Mouse (Mus musculus): ENCODE measurements around the gene Tmod4. TPM values are rescaled to one million over a fixed set of nuclear protein-coding genes. Genes with fewer than 3 reads are reported as not detected.

Tmod4 gene
- polyA plus RNA-seq, 1 experiment from 2014 or later, result 1.9 TPM

DNA sequence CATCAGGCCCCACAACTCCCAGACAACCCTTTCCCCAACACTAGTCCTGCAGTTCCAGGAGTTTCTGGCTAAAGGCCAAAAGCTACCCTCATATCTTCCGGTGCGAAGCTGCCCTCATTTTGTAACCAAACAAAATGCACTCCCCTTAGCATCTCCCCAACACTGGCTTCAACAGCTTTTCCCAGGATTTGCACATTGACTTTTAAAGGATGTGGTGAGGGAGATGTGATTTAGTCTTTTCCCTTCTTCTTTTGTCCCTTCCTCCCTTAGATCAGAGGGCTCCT, 38.0 kb downstream of the Tmod4 start:
- H3K36me3 ChIP-seq (ENCODE audit: control insufficient read depth, insufficient read depth), result no peaks in the 10 kb centered on the region
- 28% methylated on average over 2 of the region's 2 CpGs for WGBS
- H3K27me3 ChIP-seq (ENCODE audit: control insufficient read depth, insufficient read depth, low read length), result no peaks in the 10 kb centered on the region
- no peaks in the 10 kb centered on the region for H3K9me3 ChIP-seq (replicated peaks; ENCODE audit: control insufficient read depth, low read length)
- no peak overlapping the region for H3K4me3 ChIP-seq (ENCODE audit: low read length)
- peaks cover 37% of the 10 kb centered on the region for H3K4me1 ChIP-seq (ENCODE audit: control insufficient read depth, insufficient read depth, low read length)
- ATAC-seq (replicated peaks; ENCODE audit: extremely low read depth, insufficient read depth, low FRiP score), result no peak
- peak overlapping the region; percentile 95; the same call in 1 of the 2 replicates for H3K4me2 ChIP-seq (ENCODE audit: low read depth, low read length)
- no peak overlapping the region for H3K27ac ChIP-seq (ENCODE audit: low read length)
- no peak overlapping the region for H3K9ac ChIP-seq (ENCODE audit: low read length)

DNA sequence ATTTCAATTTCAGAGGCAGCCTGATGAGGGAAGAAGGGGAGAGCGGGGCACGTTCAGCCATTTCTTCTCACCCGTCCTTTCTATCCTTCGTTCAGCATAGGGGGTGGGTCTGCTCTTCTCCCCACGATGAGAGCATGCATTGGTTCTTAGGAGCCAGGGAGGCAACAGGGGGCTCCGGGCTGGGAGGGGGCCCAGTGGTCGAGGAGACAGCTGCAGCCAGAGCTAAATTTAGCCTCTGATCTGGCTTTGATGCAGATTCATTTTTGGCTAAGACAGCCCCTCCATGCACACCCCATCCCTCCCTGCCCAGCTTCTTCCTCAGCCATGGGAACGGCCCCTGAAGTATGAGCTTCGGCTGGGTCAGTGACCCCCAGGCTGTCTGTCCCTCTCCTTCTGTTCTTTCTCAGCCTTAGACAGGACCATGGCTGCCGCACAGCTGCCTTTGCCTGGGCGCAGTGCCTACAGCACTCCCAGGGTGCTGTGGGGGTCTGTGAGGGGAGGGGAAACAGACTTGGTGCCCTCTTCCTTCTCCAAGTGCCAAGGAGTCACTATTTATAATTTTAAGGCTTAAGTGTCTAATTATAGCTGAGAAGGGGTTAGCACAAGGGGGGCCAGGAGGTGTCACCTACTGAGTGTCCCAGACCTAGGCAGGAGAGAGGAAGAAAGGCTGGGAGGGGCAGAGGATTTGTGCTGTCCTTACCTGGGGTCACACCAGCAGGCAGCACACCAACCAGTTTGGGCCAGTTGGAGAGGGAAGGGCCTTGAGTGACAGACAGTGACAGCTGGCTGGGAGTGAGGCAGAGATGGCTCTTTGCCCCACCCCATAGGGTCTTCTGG, 39.4 kb downstream of the Tmod4 start:
- no peaks in the 10 kb centered on the region for H3K9me3 ChIP-seq (replicated peaks; ENCODE audit: control insufficient read depth, low read length)
- ATAC-seq (replicated peaks; ENCODE audit: extremely low read depth, insufficient read depth, low FRiP score), result no peak
- no peak overlapping the region for H3K4me3 ChIP-seq (ENCODE audit: low read length)
- no peaks in the 10 kb centered on the region for H3K36me3 ChIP-seq (ENCODE audit: control insufficient read depth, insufficient read depth)
- H3K9ac ChIP-seq (ENCODE audit: low read length), result no peak overlapping the region; the same call in 1 of the 2 replicates
- 40% methylated on average over 11 of the region's 11 CpGs for WGBS
- peak overlapping the region; percentile 2; the same call in 1 of the 2 replicates for H3K4me2 ChIP-seq (ENCODE audit: low read depth, low read length)
- H3K4me1 ChIP-seq (ENCODE audit: control insufficient read depth, insufficient read depth, low read length), result peaks cover 37% of the 10 kb centered on the region
- no peaks in the 10 kb centered on the region for H3K27me3 ChIP-seq (ENCODE audit: control insufficient read depth, insufficient read depth, low read length)
- H3K27ac ChIP-seq (ENCODE audit: low read length), result no peak overlapping the region

DNA sequence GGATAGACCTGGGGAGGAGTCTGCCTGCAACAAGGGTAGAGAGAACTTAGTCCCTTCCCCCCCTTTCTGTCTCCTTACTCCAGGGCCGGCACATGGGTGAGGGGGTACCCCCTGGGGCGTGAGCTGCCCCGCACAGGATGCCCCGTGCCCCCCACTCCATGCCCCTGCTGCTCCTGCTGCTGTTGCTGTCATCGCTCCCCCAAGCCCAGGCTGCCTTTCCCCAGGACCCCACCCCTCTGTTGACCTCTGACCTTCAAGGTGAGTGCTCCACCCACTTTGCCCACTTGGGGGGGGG, 39.9 kb downstream of the Tmod4 start:
- Histone ChIP-seq H3K4me2 (ENCODE audit: low read depth, low read length) (no peak overlapping the region), H3K27me3 (ENCODE audit: control insufficient read depth, insufficient read depth, low read length) (no peaks in the 10 kb centered on the region), H3K9ac (ENCODE audit: low read length) (no peak overlapping the region), H3K27ac (ENCODE audit: low read length) (no peak overlapping the region), H3K4me3 (ENCODE audit: low read length) (no peak overlapping the region), H3K9me3 (replicated peaks; ENCODE audit: control insufficient read depth, low read length) (no peaks in the 10 kb centered on the region), H3K36me3 (ENCODE audit: control insufficient read depth, insufficient read depth) (no peaks in the 10 kb centered on the region), H3K4me1 (ENCODE audit: control insufficient read depth, insufficient read depth, low read length) (peaks cover 37% of the 10 kb centered on the region)
- no peak for ATAC-seq (replicated peaks; ENCODE audit: extremely low read depth, insufficient read depth, low FRiP score)
- 89% methylated on average over 5 of the region's 5 CpGs for WGBS

DNA sequence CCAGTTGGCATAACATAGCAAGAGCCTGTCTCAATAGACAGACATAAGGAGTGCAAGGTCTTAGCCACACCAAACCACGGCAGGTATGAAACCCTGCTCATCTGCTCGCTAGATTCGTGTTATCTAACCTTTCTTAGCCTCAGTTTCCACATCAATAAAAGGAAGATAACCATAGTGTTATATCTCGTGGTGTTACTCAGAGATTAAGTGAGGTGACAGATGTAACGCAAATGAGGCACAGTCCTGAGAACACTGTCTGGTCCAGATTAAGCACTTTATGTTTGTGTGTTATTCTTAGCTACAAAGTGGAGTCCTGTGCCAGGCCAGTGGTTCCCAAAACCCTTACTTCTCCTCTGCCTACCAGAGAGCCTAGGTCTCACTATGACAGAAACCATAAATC, 40.6 kb downstream of the Tmod4 start:
- H3K4me2 ChIP-seq (ENCODE audit: low read depth, low read length), result no peak overlapping the region
- no peak for ATAC-seq (replicated peaks; ENCODE audit: extremely low read depth, insufficient read depth, low FRiP score)
- 56% methylated on average over 5 of the region's 5 CpGs for WGBS
- H3K9ac ChIP-seq (ENCODE audit: low read length), result no peak overlapping the region
- no peak overlapping the region for H3K27ac ChIP-seq (ENCODE audit: low read length)
- H3K9me3 ChIP-seq (replicated peaks; ENCODE audit: control insufficient read depth, low read length), result no peaks in the 10 kb centered on the region
- H3K4me1 ChIP-seq (ENCODE audit: control insufficient read depth, insufficient read depth, low read length), result peaks cover 37% of the 10 kb centered on the region
- H3K27me3 ChIP-seq (ENCODE audit: control insufficient read depth, insufficient read depth, low read length), result peaks cover under 1% of the 10 kb centered on the region; the same call in 1 of the 2 replicates
- no peaks in the 10 kb centered on the region for H3K36me3 ChIP-seq (ENCODE audit: control insufficient read depth, insufficient read depth)
- H3K4me3 ChIP-seq (ENCODE audit: low read length), result no peak overlapping the region

DNA sequence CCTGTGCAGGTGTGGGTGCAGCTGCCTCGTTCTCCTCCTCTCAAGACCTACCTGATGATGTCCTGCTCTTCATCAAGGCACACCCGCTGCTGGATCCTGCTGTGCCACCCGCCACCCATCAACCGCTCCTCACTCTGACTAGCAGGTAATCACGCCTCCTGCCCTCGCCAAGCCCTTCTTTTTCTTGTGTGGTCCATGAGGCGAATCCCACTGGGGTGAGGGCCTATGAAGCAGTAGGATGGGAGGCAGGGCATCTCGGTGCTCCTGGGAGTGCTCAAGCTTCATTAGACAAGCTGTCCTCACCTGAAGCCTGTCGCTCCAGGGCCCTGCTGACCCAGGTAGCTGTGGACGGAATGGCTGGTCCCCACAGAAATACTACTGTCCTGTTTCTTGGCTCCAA, 45.7 kb downstream of the Tmod4 start:
- Histone ChIP-seq H3K9me3 (replicated peaks; ENCODE audit: control insufficient read depth, low read length) (no peaks in the 10 kb centered on the region), H3K4me2 (ENCODE audit: low read depth, low read length) (no peak overlapping the region), H3K27me3 (ENCODE audit: control insufficient read depth, insufficient read depth, low read length) (peaks cover 36% of the 10 kb centered on the region), H3K4me3 (ENCODE audit: low read length) (no peak overlapping the region), H3K9ac (ENCODE audit: low read length) (no peak overlapping the region), H3K36me3 (ENCODE audit: control insufficient read depth, insufficient read depth) (no peaks in the 10 kb centered on the region), H3K27ac (ENCODE audit: low read length) (no peak overlapping the region), H3K4me1 (ENCODE audit: control insufficient read depth, insufficient read depth, low read length) (peaks cover 5% of the 10 kb centered on the region)
- 91% methylated on average over 10 of the region's 10 CpGs for WGBS
- no peak for ATAC-seq (replicated peaks; ENCODE audit: extremely low read depth, insufficient read depth, low FRiP score)

DNA sequence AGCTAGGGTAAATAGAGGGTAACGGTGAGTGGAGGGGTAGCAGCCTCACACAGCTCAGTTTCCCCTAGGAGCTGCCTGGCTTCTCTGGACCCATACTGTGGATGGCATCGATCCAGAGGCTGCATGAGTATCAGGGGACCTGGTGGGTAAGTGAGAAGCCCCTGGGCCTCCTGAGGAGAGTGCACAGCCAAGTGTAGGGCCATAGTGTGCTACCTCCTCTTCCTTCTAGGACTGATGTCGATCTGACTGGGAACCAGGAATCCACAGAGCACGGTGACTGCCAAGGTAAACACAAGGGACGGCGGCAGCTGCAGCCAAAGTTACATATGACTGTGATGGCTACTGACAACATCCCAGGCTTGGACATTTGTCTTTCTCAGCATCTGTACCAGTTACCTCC, 46.8 kb downstream of the Tmod4 start:
- Histone ChIP-seq H3K27me3 (ENCODE audit: control insufficient read depth, insufficient read depth, low read length) (peaks cover 38% of the 10 kb centered on the region), H3K27ac (ENCODE audit: low read length) (no peak overlapping the region), H3K9ac (ENCODE audit: low read length) (no peak overlapping the region), H3K9me3 (replicated peaks; ENCODE audit: control insufficient read depth, low read length) (no peaks in the 10 kb centered on the region), H3K4me3 (ENCODE audit: low read length) (no peak overlapping the region), H3K4me1 (ENCODE audit: control insufficient read depth, insufficient read depth, low read length) (peaks cover 3% of the 10 kb centered on the region; the same call in 1 of the 2 replicates), H3K4me2 (ENCODE audit: low read depth, low read length) (no peak overlapping the region), H3K36me3 (ENCODE audit: control insufficient read depth, insufficient read depth) (no peaks in the 10 kb centered on the region)
- no peak for ATAC-seq (replicated peaks; ENCODE audit: extremely low read depth, insufficient read depth, low FRiP score)
- WGBS, result 53% methylated on average over 6 of the region's 6 CpGs

DNA sequence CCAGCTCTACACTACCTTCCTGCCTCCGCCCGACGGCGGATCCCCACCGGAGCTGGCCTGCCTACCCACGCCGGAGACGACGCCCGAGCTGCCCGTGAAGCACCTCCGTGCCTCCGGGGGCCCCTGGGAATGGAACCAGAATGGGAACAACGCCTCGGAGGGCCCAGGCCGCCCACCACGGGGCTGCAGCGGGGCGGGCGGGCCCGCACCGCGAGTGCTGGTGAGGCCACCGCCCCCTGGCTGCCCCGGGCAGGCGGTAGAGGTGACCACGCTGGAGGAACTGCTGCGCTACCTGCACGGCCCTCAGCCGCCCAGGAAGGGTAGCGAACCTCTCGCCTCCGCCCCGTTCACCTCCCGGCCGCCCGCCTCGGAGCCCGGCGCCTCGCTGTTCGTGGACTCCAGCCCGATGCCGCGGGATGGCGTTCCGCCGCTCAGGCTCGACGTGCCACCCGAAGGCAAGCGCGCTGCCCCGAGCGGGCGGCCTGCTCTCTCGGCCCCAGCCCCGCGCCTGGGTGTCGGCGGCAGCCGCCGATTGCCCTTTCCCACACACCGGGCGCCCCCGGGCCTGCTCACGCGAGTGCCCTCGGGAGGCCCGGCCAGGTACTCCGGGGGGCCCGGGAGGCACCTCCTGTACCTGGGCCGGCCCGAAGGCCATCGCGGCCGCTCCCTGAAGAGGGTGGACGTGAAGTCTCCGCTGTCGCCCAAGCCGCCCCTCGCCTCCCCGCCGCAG, 48.4 kb downstream of the Tmod4 start:
- 18% methylated on average over 83 of the region's 84 CpGs for WGBS
- Histone ChIP-seq H3K27ac (ENCODE audit: low read length) (no peak overlapping the region), H3K4me2 (ENCODE audit: low read depth, low read length) (peak overlapping the region; percentile 69; the same call in 1 of the 2 replicates), H3K36me3 (ENCODE audit: control insufficient read depth, insufficient read depth) (no peaks in the 10 kb centered on the region), H3K9me3 (replicated peaks; ENCODE audit: control insufficient read depth, low read length) (no peaks in the 10 kb centered on the region), H3K4me3 (ENCODE audit: low read length) (peak overlapping the region; percentile 51), H3K4me1 (ENCODE audit: control insufficient read depth, insufficient read depth, low read length) (peaks cover 3% of the 10 kb centered on the region; the same call in 1 of the 2 replicates), H3K27me3 (ENCODE audit: control insufficient read depth, insufficient read depth, low read length) (peaks cover 38% of the 10 kb centered on the region), H3K9ac (ENCODE audit: low read length) (no peak overlapping the region)
- ATAC-seq (replicated peaks; ENCODE audit: extremely low read depth, insufficient read depth, low FRiP score), result no peak

DNA sequence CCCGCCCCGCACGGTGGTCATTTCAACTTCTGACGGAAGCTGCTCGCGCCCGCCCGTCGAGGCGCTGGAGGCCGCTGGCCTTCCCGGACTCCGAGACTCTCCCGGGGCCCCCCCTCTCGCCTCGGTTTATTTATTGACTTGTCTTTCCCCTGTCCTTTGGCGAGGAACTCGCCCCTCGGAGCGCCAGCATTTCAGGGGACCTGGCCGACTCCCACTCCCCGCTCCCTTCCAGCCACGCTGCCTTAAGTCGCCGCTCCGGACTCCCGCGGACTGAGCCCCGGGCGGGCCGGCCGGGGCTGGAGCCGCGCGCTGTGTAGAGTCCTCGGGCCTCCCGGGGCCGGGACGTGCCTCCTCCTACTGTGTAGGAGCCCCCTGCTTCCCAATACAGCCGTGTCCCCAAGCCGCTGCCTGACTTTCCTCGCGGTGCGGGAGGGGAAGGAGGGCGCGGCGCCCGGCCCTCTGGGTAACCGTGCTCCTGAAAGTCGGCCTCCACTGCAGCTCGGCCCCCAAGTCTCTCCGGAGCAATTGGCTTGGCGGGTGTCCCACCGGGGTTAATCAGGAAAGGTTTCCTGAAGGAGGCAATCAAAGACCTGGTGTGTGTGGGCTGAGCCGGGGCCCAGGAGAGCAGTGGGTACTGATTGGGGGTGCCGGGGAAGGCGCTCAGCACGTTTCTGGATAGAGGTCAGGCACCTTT, 49.1 kb downstream of the Tmod4 start:
- 8% methylated on average over 58 of the region's 58 CpGs for WGBS
- Histone ChIP-seq H3K4me1 (ENCODE audit: control insufficient read depth, insufficient read depth, low read length) (peaks cover 3% of the 10 kb centered on the region; the same call in 1 of the 2 replicates), H3K4me3 (ENCODE audit: low read length) (peak overlapping the region; percentile 51), H3K9ac (ENCODE audit: low read length) (peak overlapping the region; percentile 59), H3K27ac (ENCODE audit: low read length) (no peak overlapping the region), H3K36me3 (ENCODE audit: control insufficient read depth, insufficient read depth) (no peaks in the 10 kb centered on the region), H3K4me2 (ENCODE audit: low read depth, low read length) (peak overlapping the region; percentile 69), H3K9me3 (replicated peaks; ENCODE audit: control insufficient read depth, low read length) (no peaks in the 10 kb centered on the region), H3K27me3 (ENCODE audit: control insufficient read depth, insufficient read depth, low read length) (peaks cover 38% of the 10 kb centered on the region)
- ATAC-seq (replicated peaks; ENCODE audit: extremely low read depth, insufficient read depth, low FRiP score), result no peak; the same call in 1 of the 2 replicates
